Mouse (Mus musculus) lung, postnatal 25 days (tissue): ENCODE data around the gene Ranbp2.

ENCODE experiments used
- DNase-seq: peaks from one replicate; pipeline ENCODE4 v3.0.0; 2022; ENCODE audit warnings: low spot score

Gene Ranbp2

DNA sequence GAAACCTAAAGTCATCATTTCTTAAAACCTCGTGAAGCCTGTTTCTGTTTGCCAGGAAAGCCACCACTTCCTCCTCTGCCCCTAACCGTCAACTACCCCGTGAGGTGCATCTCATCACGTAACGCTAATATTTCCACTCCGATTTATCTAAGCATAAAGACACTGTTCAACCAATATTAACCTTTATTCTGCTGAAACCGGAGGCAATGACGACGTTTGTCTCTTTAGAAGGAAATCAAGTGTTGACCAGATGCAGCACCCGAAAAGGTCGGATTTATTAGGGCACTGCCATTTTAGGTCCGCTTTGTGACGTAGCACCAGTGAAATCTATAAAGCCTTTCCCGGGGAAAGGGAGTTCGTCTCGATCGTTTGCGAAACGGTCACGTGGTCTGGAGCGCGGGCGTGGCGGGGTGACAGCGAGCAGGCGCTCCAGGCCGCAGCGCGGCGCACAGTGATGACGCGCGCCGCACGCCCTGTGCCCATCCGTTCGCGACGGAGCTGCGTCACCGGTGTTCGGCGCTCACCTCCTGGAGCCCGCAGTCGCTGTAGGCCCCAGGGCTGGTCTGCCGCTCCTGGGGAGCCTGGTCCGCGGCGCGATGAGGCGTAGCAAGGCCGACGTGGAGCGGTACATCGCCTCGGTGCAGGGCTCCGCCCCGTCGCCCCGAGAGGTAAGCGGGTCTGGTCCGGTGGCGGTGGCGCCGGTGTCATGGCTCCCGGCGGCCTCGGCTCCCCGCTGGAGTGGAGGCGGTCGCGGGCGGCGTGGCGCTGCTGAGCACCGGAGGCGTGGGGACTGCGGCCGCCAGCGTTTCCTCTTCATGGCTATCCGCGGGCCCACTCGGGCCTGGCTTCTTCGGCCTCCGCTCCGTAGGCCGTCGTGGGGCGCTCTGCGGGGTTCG is at the start of gene Ranbp2:
Gene Ranbp2, plus strand, starts transcription at position 537 of the 896 bp plus-strand sequence.
- peak; percentile 98 for DNase-seq

DNA sequence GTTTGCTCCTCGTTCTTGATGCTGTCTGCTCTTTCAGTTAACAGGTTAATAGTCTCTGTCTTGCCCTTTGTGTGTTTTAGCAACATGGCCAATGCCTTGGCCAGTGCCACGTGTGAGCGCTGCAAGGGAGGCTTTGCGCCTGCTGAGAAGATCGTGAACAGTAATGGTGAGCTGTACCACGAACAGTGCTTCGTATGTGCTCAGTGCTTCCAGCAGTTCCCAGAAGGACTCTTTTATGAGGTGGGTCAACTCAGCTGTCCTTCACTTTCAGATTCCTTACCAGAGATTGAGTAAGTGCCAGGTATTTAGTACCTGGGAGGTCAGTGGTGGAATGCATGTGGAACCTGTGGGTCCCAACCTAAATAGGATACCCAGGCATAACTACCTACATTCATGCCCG is 47.8 kb upstream of the Ranbp2 start:
- DNase-seq = no peak

DNA sequence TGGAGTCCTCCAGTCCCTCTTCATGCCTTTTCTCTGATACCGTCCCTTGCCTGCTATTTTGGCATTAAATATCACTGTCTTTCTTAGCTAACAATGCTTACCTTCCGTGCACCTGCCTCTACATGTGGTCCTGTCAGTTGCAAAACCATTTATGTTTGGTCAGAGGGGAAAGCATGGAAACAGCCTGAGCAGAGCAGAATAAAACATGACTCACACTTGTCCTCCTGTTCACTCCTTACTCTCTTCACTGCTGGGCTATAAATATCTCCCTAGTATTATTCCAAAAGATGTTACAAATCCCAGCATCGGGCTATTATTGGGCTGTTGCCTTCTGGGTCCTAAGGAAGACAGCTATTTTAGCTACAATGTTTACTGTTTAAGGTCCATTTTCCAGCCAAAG is 44.9 kb upstream of the Ranbp2 start:
- DNase-seq = no peak

DNA sequence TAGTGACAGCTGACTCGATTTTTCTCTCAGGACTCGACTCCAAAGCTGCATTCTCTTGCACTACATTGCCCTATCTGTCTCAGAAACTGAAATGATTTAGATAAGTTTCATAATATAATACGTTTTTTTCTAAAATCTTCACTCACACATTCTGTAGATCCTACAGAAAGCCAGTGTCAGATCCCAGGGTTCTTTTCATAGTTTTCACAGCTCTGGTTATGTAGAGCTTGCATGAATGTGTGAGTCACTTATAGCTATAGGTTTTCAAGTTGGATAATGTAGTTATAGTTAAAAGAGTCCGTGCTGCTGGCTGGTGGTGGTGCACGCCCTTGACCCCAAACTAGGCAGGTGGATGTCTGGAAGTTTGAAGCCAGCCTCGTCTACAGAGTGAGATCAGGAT is 42.1 kb upstream of the Ranbp2 start:
- no peak for DNase-seq

DNA sequence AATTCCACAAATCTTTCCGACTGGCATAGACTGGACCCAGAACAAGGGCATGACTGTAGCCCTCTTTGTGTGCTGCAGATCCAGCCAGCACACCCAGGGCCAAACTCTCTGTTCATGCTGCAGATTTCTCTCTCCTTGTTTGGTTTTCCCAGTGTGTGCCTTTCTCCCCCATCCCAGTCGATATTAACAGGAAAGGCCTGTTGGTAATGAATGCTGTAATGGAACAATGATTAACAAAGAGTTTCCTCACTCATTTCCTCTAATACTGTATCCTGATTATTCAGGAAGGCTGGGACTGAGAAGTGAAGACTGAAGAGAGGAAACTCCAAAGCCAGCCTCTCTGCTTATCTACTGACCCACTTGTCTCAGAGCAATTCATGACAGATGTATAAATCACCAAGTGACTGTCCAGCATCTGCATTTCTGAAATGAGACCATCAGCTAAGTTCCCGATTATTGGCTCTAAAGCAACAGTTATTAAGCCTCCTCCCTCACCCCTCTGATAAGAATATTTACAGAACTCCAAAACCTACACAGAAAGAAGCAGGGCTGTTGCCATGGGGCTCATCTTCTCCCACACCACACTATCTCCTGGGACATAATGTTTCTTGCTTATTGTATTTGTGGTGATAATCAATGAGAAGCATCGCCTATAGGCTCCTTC is 41.3 kb upstream of the Ranbp2 start:
- peak; percentile 71 for DNase-seq

DNA sequence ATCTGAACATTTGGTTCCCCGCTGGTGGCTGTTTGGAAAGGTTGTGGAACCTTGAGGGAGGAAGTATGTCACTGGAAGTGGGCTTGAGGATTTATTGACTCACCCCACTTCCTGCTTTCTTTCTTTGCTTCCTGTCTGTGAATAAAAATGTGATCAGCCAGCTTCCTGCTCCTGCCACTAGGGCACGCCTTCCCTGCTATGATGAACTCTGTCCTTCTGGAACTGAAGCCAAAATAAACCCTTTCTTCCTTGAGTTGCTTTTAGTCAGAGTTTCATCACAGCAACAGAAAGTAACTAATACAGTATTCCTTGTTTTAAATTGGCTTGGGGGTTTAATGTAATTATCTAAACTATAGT is 40.8 kb upstream of the Ranbp2 start:
- DNase-seq = peak; percentile 57

DNA sequence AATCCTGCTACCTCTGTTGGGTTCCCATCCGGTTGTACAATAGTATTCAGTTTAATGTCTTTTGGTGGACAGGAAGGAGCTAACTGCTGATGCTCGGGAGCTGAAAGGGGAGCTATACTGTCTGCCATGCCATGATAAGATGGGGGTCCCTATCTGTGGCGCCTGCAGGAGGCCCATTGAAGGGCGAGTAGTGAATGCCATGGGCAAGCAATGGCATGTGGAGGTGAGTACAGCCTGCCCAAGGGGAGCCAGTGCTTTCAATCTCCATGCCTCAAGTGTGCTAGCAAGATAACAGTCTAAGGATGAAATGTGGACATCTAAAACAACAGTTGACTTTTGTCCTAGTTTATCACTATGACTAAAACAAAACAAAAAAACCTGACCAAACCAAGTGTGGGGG is 34.4 kb upstream of the Ranbp2 start:
- no peak for DNase-seq

DNA sequence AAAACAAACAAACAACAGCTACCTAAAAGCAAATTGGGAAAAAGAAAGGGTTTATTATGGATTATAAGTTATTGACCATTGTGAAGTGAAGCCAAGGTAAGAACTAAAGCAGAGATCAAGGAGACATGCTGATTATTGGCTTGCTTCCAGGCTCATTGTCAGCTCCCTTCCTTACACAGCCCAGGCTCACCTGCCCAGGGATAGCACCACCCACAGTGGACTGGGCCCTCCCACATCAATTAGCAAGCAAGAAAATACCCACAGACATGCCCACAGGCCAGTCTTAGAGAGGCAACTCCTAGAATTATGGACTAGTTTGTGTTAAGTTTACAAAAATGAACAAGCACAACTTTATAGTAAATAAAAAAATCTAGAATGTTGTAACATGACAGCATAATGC is 33.9 kb upstream of the Ranbp2 start:
- no peak for DNase-seq

DNA sequence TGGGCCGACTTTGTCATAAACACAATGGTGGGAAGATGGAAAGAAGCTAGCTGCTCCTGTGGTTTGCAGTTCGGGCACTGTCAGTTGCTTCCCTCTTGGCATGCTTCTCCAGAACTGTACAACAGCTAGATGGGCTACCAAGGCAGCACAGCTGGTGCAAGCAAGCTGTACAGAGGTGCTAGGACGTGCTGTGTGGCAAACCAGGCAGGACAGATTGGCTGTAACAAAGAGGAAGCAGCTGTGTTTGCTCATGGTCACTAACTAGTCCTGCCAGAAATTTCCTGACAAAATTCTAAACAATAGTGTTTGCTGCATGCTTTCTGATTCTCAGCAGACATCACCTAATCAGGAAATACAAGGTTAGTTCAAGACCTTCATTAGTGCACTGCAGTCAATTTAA is 30.0 kb upstream of the Ranbp2 start:
- peak; percentile 65 for DNase-seq

DNA sequence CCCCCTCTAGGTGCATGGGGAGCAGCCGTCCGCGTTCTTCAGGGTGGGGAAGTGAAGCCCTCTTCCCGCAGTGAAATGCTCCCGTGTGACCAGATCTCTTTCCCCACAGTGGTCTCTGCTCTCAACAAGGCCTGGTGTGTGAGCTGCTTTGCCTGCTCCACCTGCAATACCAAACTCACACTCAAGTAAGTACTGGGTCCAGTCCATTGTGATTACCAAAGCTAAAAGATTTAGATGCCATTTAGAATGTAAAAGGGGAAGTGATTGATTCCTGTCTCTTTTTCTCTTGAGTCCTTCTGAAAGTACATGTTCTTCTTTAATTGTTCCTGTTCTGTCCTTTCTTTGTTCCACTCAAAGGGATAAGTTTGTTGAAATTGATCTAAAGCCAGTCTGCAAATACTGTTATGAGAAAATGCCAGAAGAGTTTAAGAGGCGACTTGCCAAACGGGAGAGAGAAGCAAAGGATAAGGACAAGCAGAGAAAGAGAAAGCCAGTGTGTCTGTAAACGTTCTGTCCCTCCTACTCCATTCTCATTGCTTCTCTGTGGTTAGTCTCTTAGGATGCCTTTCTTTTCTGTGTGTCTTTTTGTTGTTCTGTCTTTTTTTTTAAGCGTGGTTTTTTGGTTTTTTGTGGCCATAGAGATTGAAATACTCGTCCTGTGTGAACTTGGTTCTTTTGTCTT is 28.3 kb upstream of the Ranbp2 start:
- DNase-seq = peak; percentile 27

DNA sequence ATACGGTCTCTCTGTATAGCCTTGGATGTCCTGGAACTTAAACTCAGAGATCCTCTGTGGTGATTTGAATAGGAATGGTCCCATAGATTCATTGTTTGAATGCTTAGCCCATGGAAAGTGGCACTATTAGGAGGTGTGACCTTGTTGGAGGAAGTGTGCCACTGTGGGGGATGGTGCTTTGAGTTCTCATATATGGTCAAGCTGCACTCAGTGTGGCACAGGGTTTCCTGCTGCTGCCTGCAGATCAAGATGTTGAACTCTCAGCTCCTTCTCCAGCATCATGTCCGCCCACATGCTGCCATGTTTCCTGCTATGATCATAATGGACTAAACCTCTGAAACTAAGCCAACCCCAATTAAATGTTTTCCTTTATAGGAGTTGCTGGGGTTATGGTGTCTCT is 18.8 kb upstream of the Ranbp2 start:
- DNase-seq = no peak

DNA sequence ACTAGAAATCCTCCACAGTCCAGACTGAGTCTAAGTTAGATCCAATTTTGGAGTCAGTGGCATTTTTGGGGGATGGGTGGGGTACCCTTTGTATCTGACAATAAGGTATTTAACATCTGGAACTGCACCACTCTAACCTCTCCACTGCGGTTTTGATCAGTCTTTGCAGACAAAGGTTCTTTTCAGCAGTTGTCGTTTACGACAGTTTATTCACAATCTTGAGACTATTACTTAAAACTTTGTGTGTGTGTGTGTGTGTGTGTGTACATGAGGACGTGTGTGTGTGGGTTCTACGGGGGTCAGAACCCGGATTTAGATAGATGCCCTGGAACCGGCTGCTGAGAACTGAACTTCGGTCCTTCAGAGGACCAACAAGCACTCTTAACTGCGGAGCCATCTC is 870 bp upstream of the Ranbp2 start:
- peak; percentile 2 for DNase-seq

DNA sequence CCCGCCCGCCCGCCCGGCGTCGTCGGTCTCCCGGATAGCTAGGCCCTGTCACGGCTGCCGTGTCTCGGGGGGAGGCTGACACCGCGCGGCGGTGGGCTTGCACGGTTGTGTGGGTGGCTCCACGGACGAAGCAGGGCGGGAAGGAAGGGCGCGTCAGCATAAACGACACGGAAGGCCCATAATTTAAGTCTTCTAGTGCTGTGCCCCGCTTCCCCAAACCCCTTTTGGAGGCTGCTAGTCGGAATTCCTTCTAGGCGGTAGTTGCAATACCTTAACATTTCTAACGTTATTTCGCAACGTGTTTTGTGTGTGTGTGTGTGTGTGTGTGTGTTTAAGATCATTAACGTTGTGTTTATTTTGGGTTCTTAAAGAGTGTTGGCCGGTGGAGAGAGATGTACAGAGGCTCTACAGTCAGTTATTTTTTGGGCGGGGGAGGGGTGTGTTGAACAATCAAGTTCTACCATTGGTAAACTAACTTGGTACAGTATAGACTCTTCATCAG is 611 bp downstream of the Ranbp2 start:
- DNase-seq = peak; percentile 35

DNA sequence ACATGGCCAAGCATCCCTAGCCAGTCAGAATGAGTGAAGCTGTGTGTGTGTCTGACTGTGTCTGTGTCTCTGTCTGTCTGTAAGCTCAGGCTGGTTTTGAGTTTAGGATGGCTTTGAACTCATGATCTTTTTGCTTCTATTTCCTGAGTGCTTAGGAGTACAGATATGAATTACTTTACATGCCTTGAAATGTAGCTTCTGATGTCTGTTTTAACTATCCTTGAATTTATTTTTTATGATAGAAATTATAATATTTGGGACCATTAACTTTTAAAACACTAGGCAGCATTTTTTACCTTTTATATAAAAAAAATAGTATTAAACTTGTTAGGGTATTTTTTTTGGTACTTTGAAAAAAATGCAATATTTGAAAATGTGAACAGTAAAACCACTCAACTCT is 4.9 kb downstream of the Ranbp2 start:
- DNase-seq = no peak

DNA sequence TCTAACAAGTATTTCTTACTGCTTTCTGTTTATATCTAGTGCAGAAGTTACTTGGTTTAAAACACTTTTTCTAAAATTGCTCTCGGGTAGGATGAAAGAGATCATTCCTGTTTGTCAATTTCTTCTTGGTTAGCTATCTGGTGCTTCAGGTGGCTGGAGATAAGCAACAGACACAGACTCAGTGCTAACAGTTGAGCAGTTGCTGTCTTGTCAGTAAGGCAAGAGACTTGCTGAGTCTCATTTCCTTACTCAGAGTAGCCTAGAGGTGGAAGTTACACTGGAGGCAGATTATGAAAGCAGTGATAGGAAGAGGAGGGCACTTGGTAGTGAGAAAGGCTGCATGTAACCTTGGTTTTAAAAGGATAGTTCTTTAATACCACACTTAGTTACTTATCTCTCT is 5.5 kb downstream of the Ranbp2 start:
- no peak for DNase-seq

DNA sequence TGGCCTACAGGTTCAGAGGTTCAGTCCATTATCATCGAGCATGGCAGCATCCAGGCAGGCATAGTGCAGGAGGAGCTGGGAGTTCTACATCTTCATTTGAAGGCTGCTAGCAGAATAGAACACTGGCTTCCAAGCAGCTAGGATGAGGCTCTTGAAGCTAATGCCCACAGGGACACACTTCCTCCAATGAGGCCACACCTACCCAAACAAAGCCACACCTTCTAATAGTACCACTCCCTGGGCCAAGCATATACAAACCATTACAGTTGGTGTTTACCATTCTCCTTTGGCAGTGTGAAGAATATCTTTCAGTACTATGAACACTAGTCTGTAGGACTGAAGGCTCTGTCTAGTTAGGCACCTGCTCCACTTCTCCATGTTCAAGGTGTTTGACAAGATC is 13.2 kb downstream of the Ranbp2 start:
- no peak for DNase-seq

DNA sequence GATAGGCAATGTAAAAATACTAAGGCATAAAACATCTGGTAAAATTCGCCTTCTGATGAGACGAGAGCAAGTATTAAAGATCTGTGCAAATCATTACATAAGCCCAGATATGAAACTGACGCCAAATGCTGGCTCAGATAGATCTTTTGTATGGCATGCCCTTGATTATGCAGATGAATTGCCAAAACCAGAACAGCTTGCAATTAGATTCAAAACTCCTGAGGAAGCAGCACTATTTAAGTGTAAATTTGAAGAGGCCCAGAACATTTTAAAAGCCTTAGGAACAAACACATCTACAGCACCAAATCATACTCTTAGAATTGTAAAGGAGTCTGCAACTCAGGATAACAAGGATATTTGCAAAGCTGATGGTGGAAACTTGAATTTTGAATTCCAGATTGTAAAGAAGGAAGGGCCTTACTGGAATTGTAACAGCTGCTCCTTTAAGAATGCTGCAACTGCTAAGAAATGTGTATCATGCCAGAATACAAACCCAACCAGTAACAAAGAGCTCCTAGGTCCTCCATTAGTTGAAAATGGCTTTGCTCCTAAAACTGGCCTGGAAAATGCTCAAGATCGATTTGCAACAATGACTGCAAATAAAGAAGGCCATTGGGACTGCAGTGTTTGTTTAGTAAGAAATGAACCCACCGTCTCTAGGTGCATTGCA is 30.5 kb downstream of the Ranbp2 start:
- DNase-seq = no peak

DNA sequence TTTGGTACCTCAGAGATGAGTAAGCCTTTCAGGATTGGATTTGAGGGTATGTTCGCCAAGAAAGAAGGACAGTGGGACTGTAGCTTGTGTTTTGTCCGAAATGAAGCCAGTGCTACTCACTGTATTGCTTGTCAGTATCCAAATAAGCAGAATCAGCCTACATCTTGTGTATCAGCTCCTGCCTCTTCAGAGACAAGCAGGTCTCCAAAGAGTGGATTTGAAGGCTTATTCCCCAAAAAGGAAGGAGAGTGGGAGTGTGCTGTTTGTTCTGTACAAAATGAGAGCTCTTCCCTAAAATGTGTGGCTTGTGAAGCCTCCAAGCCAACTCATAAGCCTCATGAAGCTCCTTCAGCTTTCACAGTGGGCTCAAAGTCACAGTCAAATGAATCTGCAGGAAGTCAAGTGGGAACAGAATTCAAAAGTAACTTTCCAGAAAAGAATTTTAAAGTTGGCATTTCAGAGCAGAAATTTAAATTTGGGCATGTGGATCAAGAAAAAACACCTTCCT is 31.4 kb downstream of the Ranbp2 start:
- no peak for DNase-seq

DNA sequence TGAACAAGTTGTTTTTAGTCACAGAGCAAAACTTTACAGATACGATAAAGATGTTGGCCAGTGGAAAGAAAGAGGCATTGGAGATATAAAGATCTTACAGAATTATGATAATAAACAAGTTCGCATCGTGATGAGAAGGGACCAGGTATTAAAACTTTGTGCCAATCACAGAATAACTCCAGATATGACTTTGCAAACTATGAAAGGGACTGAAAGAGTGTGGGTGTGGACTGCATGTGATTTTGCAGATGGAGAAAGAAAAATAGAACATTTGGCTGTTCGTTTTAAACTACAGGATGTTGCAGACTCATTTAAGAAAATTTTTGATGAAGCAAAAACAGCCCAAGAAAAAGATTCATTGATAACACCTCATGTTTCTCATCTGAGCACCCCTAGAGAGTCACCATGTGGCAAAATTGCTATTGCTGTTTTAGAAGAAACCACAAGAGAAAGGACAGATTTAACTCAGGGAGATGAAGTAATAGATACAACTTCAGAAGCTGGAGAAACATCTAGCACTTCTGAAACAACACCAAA is 33.3 kb downstream of the Ranbp2 start:
- no peak for DNase-seq

DNA sequence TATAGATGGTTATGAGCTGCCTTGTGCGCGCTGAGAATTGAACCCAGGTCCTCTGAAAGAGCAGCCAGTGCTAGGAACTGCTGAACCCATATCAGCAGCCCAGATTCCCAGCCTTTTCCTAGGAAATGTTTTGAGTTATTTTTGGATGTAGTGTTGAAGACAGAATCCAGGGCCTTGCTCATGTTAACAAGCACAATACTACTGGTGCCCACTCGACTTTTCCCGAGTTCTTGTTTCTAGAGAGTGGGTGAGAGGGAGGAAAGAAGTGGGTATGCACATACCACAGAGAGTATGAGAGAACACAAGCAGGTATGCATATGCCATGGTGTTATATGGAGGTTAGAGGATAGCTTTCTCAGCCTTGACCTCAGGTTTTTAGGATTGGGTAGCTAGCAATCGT is 44.3 kb downstream of the Ranbp2 start:
- no peak for DNase-seq

DNA sequence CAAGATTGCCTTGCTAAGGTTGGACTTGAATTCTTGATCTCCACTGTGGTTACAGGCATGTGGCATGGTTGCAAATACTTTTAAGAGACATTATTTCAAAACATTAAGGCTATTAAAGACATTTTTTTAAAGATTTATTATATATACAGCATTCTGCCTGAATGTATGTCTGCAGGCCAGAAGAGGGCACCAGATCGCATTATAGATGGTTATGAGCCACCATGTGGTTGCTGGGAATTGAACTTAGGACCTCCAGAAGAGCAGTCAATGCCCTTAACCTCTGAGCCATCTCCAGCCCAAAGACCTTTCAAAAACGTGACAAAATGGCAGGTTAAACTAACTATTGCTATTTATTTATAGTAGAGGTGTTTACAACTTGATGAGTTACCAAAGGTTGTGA is 48.9 kb downstream of the Ranbp2 start:
- DNase-seq = no peak

DNA sequence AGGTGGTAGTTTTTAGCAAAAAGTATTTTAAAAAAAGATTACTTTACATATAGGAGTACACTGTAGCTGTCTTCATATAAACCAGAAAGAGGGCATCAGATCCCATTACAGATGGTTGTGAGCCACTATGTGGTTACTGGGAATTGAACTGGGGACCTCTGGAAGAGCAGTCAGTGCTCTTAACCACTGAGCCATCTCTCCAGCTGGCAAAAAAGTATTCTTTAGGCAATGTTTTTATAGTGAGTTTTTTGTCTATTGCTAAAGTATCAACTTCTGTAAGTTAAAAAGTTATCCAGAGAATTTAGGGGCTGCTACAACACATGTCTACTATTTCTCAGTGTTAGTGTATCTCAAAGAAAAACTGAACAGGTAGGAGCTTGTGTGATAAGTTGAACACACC is 50.0 kb downstream of the Ranbp2 start:
- DNase-seq = no peak
